Mouse (Mus musculus) limb, embryonic 13.5 days (tissue): ENCODE results near the gene Ccl1. TPM values are rescaled to one million over a fixed set of nuclear protein-coding genes. Genes with fewer than 3 reads are reported as not detected.
A peak's percentile ranks its signal among the peaks of the same experiment; 100 is the strongest.

ENCODE experiments used
- ATAC-seq: fragments of 200-750 bp; cut with Nextera tagmentation; 2 replicates; pipeline ENCODE4 v1.8.0; 2017; ENCODE audit warnings: low read depth, moderate number of reproducible peaks, moderate TSS enrichment; ENCODE audit not compliant: low FRiP score
- H3K27ac ChIP-seq: fragments of 300-500 bp; sonication (generic); 2 replicates; pipeline ENCODE4 v1.5.1; 2015; ENCODE audit warnings: inconsistent platforms, mild to moderate bottlenecking, moderate library complexity
- H3K27me3 ChIP-seq: fragments of 300-500 bp; sonication (generic); 2 replicates; pipeline ENCODE4 v1.6.1; 2015; ENCODE audit warnings: mild to moderate bottlenecking, inconsistent platforms
- H3K36me3 ChIP-seq: fragments of 300-500 bp; sonication (generic); 2 replicates; pipeline ENCODE4 v1.6.1; 2015; ENCODE audit warnings: inconsistent platforms, mild to moderate bottlenecking, moderate library complexity
- H3K4me1 ChIP-seq: fragments of 300-500 bp; sonication (generic); 2 replicates; pipeline ENCODE4 v1.6.1; 2015; ENCODE audit warnings: inconsistent platforms
- H3K4me2 ChIP-seq: fragments of 300-500 bp; sonication (generic); replicated peaks from 2 replicates; pipeline ENCODE4 v1.6.1; 2015; ENCODE audit warnings: inconsistent platforms, mild to moderate bottlenecking, moderate library complexity
- H3K4me3 ChIP-seq: fragments of 300-500 bp; sonication (generic); 2 replicates; pipeline ENCODE4 v1.5.1; 2015; ENCODE audit warnings: moderate library complexity, mild to moderate bottlenecking, inconsistent platforms
- H3K9ac ChIP-seq: fragments of 300-500 bp; sonication (generic); 2 replicates; pipeline ENCODE4 v1.6.1; 2015; ENCODE audit warnings: mild to moderate bottlenecking, inconsistent platforms
- H3K9me3 ChIP-seq: fragments of 300-500 bp; sonication (generic); 2 replicates; pipeline ENCODE4 v1.6.1; 2016; ENCODE audit warnings: inconsistent platforms
- WGBS: fragments of 180-500 bp; shearing (Covaris S2); methylation state at CpG from one replicate; pipeline ENCODE4 v1.1.7; 2015; 5-methylcytosine and 5-hydroxymethylcytosine counted together
- polyA plus RNA-seq: library from polyadenylated mRNA; unstranded; fragments of >200 nt; fragmentation: Nextera tagmentation; extraction: Ambion mirVana; gene quantifications from 2 replicates; pipeline ENCODE4 v1.2.1, GENCODE M21; 2015

Ccl1 gene
- polyA plus RNA-seq, 1 experiment from 2014 or later, result not detected

GRCm38 (mm10) chr11:82253421-82253820, 52.1 kb downstream of the Ccl1 start:
- H3K9me3 ChIP-seq, result no peaks in the 10 kb centered on the region
- H3K4me1 ChIP-seq, result peaks cover 7% of the 10 kb centered on the region; the same call in 1 of the 2 replicates
- no peak overlapping the region for H3K4me3 ChIP-seq
- WGBS, result 26% methylated on average over 4 of the region's 4 CpGs
- no peaks in the 10 kb centered on the region for H3K36me3 ChIP-seq
- ATAC-seq, result no peak
- 0 out of 2 replicates have a peak overlapping the region, but pooled peaks have one; percentile 19 for H3K9ac ChIP-seq
- peaks cover 30% of the 10 kb centered on the region for H3K27me3 ChIP-seq
- H3K27ac ChIP-seq, result no peak overlapping the region
- H3K4me2 ChIP-seq, result no peak overlapping the region

GRCm38 (mm10) chr11:82251251-82251650, 54.2 kb downstream of the Ccl1 start:
- WGBS, result 75% methylated on average over 6 of the region's 6 CpGs
- Histone ChIP-seq H3K27ac (no peak overlapping the region), H3K9ac (no peak overlapping the region), H3K4me1 (peaks cover 7% of the 10 kb centered on the region; the same call in 1 of the 2 replicates), H3K36me3 (no peaks in the 10 kb centered on the region), H3K27me3 (peaks cover 24% of the 10 kb centered on the region), H3K9me3 (no peaks in the 10 kb centered on the region), H3K4me3 (no peak overlapping the region), H3K4me2 (no peak overlapping the region)
- ATAC-seq, result no peak

- ATAC-seq, result no peak
- H3K4me2 ChIP-seq, result no peak overlapping the region
- H3K4me3 ChIP-seq, result no peak overlapping the region
- H3K9ac ChIP-seq, result no peak overlapping the region
- H3K27ac ChIP-seq, result no peak overlapping the region
- H3K9me3 ChIP-seq, result no peaks in the 10 kb centered on the region
- no peaks in the 10 kb centered on the region for H3K36me3 ChIP-seq
- H3K27me3 ChIP-seq, result peaks cover 18% of the 10 kb centered on the region
- 91% methylated on average over 6 of the region's 6 CpGs for WGBS
- peaks cover 7% of the 10 kb centered on the region; the same call in 1 of the 2 replicates for H3K4me1 ChIP-seq
Observed at GRCm38 (mm10) chr11:82249945-82250344, 55.5 kb downstream of the Ccl1 start.

GRCm38 (mm10) chr11:82237439-82237838, 68.1 kb downstream of the Ccl1 start:
- no peaks in the 10 kb centered on the region for H3K9me3 ChIP-seq
- no peaks in the 10 kb centered on the region for H3K36me3 ChIP-seq
- no peak overlapping the region for H3K4me2 ChIP-seq
- H3K27ac ChIP-seq, result no peak overlapping the region
- 51% methylated on average over 5 of the region's 5 CpGs for WGBS
- no peak overlapping the region for H3K9ac ChIP-seq
- H3K4me3 ChIP-seq, result no peak overlapping the region
- no peaks in the 10 kb centered on the region for H3K4me1 ChIP-seq
- H3K27me3 ChIP-seq, result peaks cover 59% of the 10 kb centered on the region
- ATAC-seq, result no peak

DNA sequence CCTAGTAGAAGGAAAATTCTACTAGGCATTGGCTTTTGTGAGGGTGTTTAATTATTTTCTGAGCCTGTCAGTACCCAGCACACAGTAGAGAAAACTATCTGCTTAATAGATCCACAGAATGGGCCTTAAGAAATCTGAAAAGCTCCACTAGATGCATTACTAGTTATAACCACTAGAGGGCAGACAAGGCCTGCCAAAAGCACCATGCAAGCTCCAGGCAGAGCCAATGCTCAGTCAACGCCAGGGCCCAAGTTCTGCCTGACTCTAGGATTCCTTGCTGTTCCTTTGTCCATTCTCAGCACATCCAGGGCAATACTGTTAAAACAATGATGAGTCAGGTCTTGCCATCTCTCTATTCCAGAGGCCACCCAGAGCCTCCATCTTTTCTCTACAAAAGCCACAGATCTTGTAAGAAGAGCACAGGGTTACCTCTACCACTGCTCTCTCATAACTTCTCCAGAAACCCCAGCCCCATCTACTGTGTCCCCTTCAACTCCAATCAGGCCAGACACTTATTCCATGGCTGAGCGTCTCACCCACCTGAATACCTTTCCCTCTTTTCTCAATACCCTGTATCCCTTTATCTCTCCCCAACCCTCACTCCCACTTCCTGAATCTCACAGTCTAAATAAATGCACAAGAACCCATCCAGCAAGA, 69.8 kb downstream of the Ccl1 start:
- Histone ChIP-seq H3K4me3 (no peak overlapping the region), H3K27me3 (peaks cover 72% of the 10 kb centered on the region), H3K4me1 (no peaks in the 10 kb centered on the region), H3K27ac (no peak overlapping the region), H3K36me3 (no peaks in the 10 kb centered on the region), H3K4me2 (no peak overlapping the region), H3K9me3 (no peaks in the 10 kb centered on the region), H3K9ac (peak overlapping the region; percentile 19; the same call in 1 of the 2 replicates)
- no peak for ATAC-seq
- WGBS, result 26% methylated on average over 2 of the region's 2 CpGs

GRCm38 (mm10) chr11:82233991-82234390, 71.5 kb downstream of the Ccl1 start:
- 0 out of 2 replicates have a peak, but pooled peaks cover 3% of the 10 kb centered on the region for H3K4me1 ChIP-seq
- no peak for ATAC-seq
- H3K4me3 ChIP-seq, result no peak overlapping the region
- no peak overlapping the region for H3K9ac ChIP-seq
- H3K27ac ChIP-seq, result no peak overlapping the region
- peaks cover 75% of the 10 kb centered on the region for H3K27me3 ChIP-seq
- WGBS, result 53% methylated on average over 6 of the region's 6 CpGs
- H3K36me3 ChIP-seq, result no peaks in the 10 kb centered on the region
- H3K4me2 ChIP-seq, result no peak overlapping the region
- no peaks in the 10 kb centered on the region for H3K9me3 ChIP-seq

GRCm38 (mm10) chr11:82226976-82227375, 78.5 kb downstream of the Ccl1 start:
- Histone ChIP-seq H3K36me3 (no peaks in the 10 kb centered on the region), H3K9me3 (no peaks in the 10 kb centered on the region), H3K4me2 (no peak overlapping the region), H3K9ac (no peak overlapping the region), H3K27me3 (peaks cover 39% of the 10 kb centered on the region), H3K4me3 (no peak overlapping the region), H3K27ac (no peak overlapping the region), H3K4me1 (0 out of 2 replicates have a peak, but pooled peaks cover 3% of the 10 kb centered on the region)
- no peak for ATAC-seq
- WGBS, result 34% methylated on average over 9 of the region's 9 CpGs

- no peak for ATAC-seq
- H3K4me2 ChIP-seq, result no peak overlapping the region
- WGBS, result 63% methylated on average over 8 of the region's 8 CpGs
- no peaks in the 10 kb centered on the region for H3K36me3 ChIP-seq
- 0 out of 2 replicates have a peak, but pooled peaks cover 3% of the 10 kb centered on the region for H3K4me1 ChIP-seq
- no peak overlapping the region for H3K27ac ChIP-seq
- no peak overlapping the region for H3K4me3 ChIP-seq
- no peak overlapping the region for H3K9ac ChIP-seq
- H3K27me3 ChIP-seq, result peaks cover 32% of the 10 kb centered on the region; the same call in 1 of the 2 replicates
- H3K9me3 ChIP-seq, result no peaks in the 10 kb centered on the region
Observed at GRCm38 (mm10) chr11:82225936-82226335, 79.6 kb downstream of the Ccl1 start.

DNA sequence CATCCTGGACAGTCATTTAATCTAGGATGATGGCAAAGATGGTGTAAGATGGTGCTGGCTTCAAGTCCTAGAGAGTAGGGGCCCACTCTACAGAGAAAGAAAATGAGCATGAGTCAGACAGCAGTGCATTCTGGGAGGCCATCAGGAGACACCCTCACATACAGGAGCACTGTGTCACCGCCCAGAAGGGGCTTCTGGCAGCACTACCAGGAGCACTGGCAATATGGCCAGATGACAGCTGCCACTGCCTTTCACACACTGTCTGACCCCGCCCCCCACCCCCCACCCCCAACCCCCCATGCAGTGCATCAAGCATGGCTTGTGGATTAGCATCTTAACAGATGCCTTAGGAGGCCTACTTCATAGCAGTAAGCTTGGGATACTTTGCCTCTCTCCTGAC, 89.0 kb downstream of the Ccl1 start:
- Histone ChIP-seq H3K4me2 (no peak overlapping the region), H3K27me3 (peaks cover 9% of the 10 kb centered on the region; the same call in 1 of the 2 replicates), H3K27ac (no peak overlapping the region), H3K9ac (no peak overlapping the region), H3K4me3 (no peak overlapping the region), H3K9me3 (no peaks in the 10 kb centered on the region), H3K36me3 (no peaks in the 10 kb centered on the region), H3K4me1 (no peaks in the 10 kb centered on the region)
- no peak for ATAC-seq
- WGBS, result 28% methylated on average over 2 of the region's 2 CpGs

GRCm38 (mm10) chr11:82214405-82214804, 91.1 kb downstream of the Ccl1 start:
- Histone ChIP-seq H3K27me3 (peaks cover 6% of the 10 kb centered on the region; the same call in 1 of the 2 replicates), H3K9ac (no peak overlapping the region), H3K4me2 (no peak overlapping the region), H3K4me3 (no peak overlapping the region), H3K36me3 (no peaks in the 10 kb centered on the region), H3K9me3 (no peaks in the 10 kb centered on the region), H3K27ac (no peak overlapping the region), H3K4me1 (no peaks in the 10 kb centered on the region)
- ATAC-seq, result no peak
- WGBS, result 77% methylated on average over 4 of the region's 4 CpGs

- Histone ChIP-seq H3K4me3 (no peak overlapping the region), H3K27ac (no peak overlapping the region), H3K9me3 (no peaks in the 10 kb centered on the region), H3K4me1 (no peaks in the 10 kb centered on the region), H3K27me3 (peaks cover 5% of the 10 kb centered on the region), H3K9ac (no peak overlapping the region), H3K4me2 (no peak overlapping the region), H3K36me3 (no peaks in the 10 kb centered on the region)
- no peak for ATAC-seq
- 92% methylated on average over 2 of the region's 2 CpGs for WGBS
Observed at GRCm38 (mm10) chr11:82206960-82207488, 98.5 kb downstream of the Ccl1 start.

DNA sequence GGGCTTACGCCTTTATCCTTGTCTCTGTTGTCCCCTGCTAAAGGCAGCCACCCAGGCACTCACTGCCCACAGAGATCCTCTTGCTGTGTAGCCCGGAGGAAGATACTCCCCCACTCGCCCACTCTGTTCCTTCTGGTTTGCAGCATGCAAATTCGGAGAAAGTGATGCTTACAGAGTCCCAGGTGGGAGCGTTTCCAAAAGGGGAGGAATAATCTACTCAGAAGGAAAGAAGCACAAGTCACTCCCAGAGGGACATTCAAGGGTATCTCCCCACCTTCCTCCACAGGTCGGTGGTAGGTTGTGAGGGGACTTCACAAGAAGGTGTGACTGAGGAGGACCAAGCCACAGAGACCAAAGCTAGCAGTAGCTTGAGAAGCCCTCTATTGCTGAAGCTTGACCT, 100.3 kb downstream of the Ccl1 start:
- H3K4me3 ChIP-seq, result no peak overlapping the region
- H3K27ac ChIP-seq, result no peak overlapping the region
- no peak overlapping the region for H3K9ac ChIP-seq
- no peak overlapping the region for H3K4me2 ChIP-seq
- H3K36me3 ChIP-seq, result no peaks in the 10 kb centered on the region
- H3K27me3 ChIP-seq, result peaks cover 9% of the 10 kb centered on the region
- no peaks in the 10 kb centered on the region for H3K9me3 ChIP-seq
- no peaks in the 10 kb centered on the region for H3K4me1 ChIP-seq
- ATAC-seq, result no peak
- WGBS, result 89% methylated on average over 6 of the region's 6 CpGs
